Mouse (Mus musculus) ES-E14 (cell line): ENCODE measurements around the gene Zfp385b. TPM values are rescaled to one million over a fixed set of nuclear protein-coding genes. Genes with fewer than 3 reads are reported as not detected.
A peak's percentile ranks its signal among the peaks of the same experiment; 100 is the strongest.

Experiments used
- DNase-seq: peaks from one replicate; pipeline ENCODE4 v3.0.0-alpha.2; 2013; ENCODE audit warnings: low read depth, low spot score
- H3K27ac ChIP-seq: 2 replicates; pipeline ENCODE4 v1.5.1; 2012; ENCODE audit warnings: low read depth, mild to moderate bottlenecking, low read length, moderate library complexity, mixed read lengths; ENCODE audit not compliant: poor library complexity, insufficient read depth, severe bottlenecking
- H3K36me3 ChIP-seq: 2 replicates; pipeline ENCODE4 v1.6.1; 2012; ENCODE audit warnings: mild to moderate bottlenecking, low read length, moderate library complexity, mixed read lengths; ENCODE audit not compliant: control insufficient read depth, poor library complexity, insufficient read depth, severe bottlenecking
- H3K4me1 ChIP-seq, 2 experiments: fragments of 150-350 bp in 1 of 2; sonication (generic) in 1 of 2; 2 replicates each; pipeline ENCODE4 v1.6.1; 2012; ENCODE audit warnings: low read length in 2 of 2, mild to moderate bottlenecking in 1 of 2, mixed read lengths in 1 of 2; ENCODE audit not compliant: control insufficient read depth in 2 of 2, insufficient read depth in 2 of 2, poor library complexity in 1 of 2
- H3K4me3 ChIP-seq, 2 experiments: fragments of 150-350 bp in 1 of 2; sonication (generic) in 1 of 2; 2 replicates each; pipeline ENCODE4 v1.5.1; 2012; ENCODE audit warnings: low read length in 2 of 2, low read depth in 1 of 2, mild to moderate bottlenecking in 1 of 2, mixed read lengths in 1 of 2; ENCODE audit not compliant: insufficient read depth in 1 of 2, poor library complexity in 1 of 2, severe bottlenecking in 1 of 2
- H3K9ac ChIP-seq: 2 replicates; pipeline ENCODE4 v1.6.1; 2012; ENCODE audit warnings: low read depth, mild to moderate bottlenecking, low read length, mixed read lengths; ENCODE audit not compliant: poor library complexity, insufficient read depth, severe bottlenecking
- H3K9me3 ChIP-seq: fragments of 150-350 bp; sonication (generic); 2 replicates; pipeline ENCODE4 v1.6.1; 2012; ENCODE audit warnings: low read depth, mild to moderate bottlenecking, low read length; ENCODE audit not compliant: control insufficient read depth, insufficient read depth
- CHD2 ChIP-seq: IDR thresholded peaks from 2 replicates; pipeline ENCODE4 v1.6.1; 2014; ENCODE audit warnings: mild to moderate bottlenecking, low read depth, low read length, inconsistent platforms
- HCFC1 ChIP-seq: IDR thresholded peaks from 2 replicates; pipeline ENCODE4 v1.6.1; 2012; ENCODE audit warnings: low read length, inconsistent platforms, borderline replicate concordance; ENCODE audit not compliant: insufficient read depth
- MAFK ChIP-seq: IDR thresholded peaks from 2 replicates; pipeline ENCODE4 v1.6.1; 2014; ENCODE audit warnings: mild to moderate bottlenecking, low read depth, low read length, inconsistent platforms; ENCODE audit not compliant: insufficient read depth
- ZC3H11A ChIP-seq: IDR thresholded peaks from 2 replicates; pipeline ENCODE4 v1.6.1; 2012; ENCODE audit warnings: low read depth, mild to moderate bottlenecking, inconsistent platforms, low read length, borderline replicate concordance
- ZNF384 ChIP-seq: IDR thresholded peaks from 2 replicates; pipeline ENCODE4 v1.6.1; 2012; ENCODE audit warnings: low read depth, low read length, inconsistent platforms
- in situ Hi-C, 2 experiments: fragments of 600-800 bp; cut with MboI; formaldehyde crosslinking; loops; one replicate each; pipeline ENCODE4 v1.15.1; 2025; ENCODE audit warnings: low sequenced_read_pairs in 2 of 2, inconsistent platforms in 1 of 2; ENCODE audit not compliant: unreplicated experiment in 2 of 2
- total RNA-seq: library from RNA; depleted of rRNA; stranded (reverse); fragments of 300-350 nt; gene quantifications from 2 replicates; pipeline ENCODE4 v1.2.3, GENCODE M21; 2012

Gene Zfp385b
- total RNA-seq, 1 experiment = 0.09 TPM

- no peak for DNase-seq
- H3K4me1 ChIP-seq = peaks cover 6 to 7% of the 10 kb centered on the region in 2 experiments
- H3K9me3 ChIP-seq = no peaks in the 10 kb centered on the region
- no peak overlapping the region for H3K4me3 ChIP-seq
- no peak overlapping the region for H3K9ac ChIP-seq
- H3K27ac ChIP-seq = no peak overlapping the region
- in situ Hi-C loops = no loop called here
- TF ChIP-seq ZNF384 (no peak), HCFC1 (no peak)
- no peaks in the 10 kb centered on the region for H3K36me3 ChIP-seq
These were observed 409.8 kb downstream of the Zfp385b start for GRCm38 (mm10) chr2:77409521-77410135.

GRCm38 (mm10) chr2:77408972-77409371 is 410.5 kb downstream of the Zfp385b start:
- no peak overlapping the region for H3K4me3 ChIP-seq
- no peak overlapping the region for H3K27ac ChIP-seq
- H3K36me3 ChIP-seq = no peaks in the 10 kb centered on the region
- H3K9ac ChIP-seq = no peak overlapping the region
- TF ChIP-seq ZNF384 (no peak), CHD2 (no peak)
- no peak for DNase-seq
- H3K9me3 ChIP-seq = no peaks in the 10 kb centered on the region
- H3K4me1 ChIP-seq = peaks cover 6% of the 10 kb centered on the region in 2 experiments
- in situ Hi-C loops = no loop called here

GRCm38 (mm10) chr2:77402329-77402728 is 417.1 kb downstream of the Zfp385b start:
- no peak overlapping the region for H3K27ac ChIP-seq
- H3K36me3 ChIP-seq = no peaks in the 10 kb centered on the region
- no peak for DNase-seq
- no peak overlapping the region; a peak in 1 of 4 replicates for H3K4me3 ChIP-seq
- in situ Hi-C loops = no loop called here
- H3K9me3 ChIP-seq = no peaks in the 10 kb centered on the region
- no peak overlapping the region for H3K9ac ChIP-seq
- H3K4me1 ChIP-seq = peaks cover 4 to 7% of the 10 kb centered on the region in 2 experiments; a peak in 2 of 4 replicates
- TF ChIP-seq MAFK (no peak), ZNF384 (no peak)

GRCm38 (mm10) chr2:77401438-77402235 is 417.8 kb downstream of the Zfp385b start:
- no peaks in the 10 kb centered on the region for H3K9me3 ChIP-seq
- in situ Hi-C loops = no loop called here
- peaks cover 4 to 7% of the 10 kb centered on the region in 2 experiments; a peak in 2 of 4 replicates for H3K4me1 ChIP-seq
- no peak for TF ChIP-seq ZNF384
- TF ChIP-seq CHD2 = no peak
- no peak for TF ChIP-seq MAFK
- no peak for TF ChIP-seq HCFC1
- no peak for TF ChIP-seq ZC3H11A
- no peaks in the 10 kb centered on the region for H3K36me3 ChIP-seq
- no peak for DNase-seq
- no peak overlapping the region for H3K27ac ChIP-seq
- peak overlapping the region in 1 of 2 experiments; percentile 41; a peak in 2 of 4 replicates for H3K4me3 ChIP-seq
- no peak overlapping the region for H3K9ac ChIP-seq

- no peaks in the 10 kb centered on the region for H3K36me3 ChIP-seq
- DNase-seq = no peak
- in situ Hi-C loops = loop anchor here in 1 of 2 experiments (25.0 kb wide), 1 partner anchor 318 kb away; no protein-coding TSS in a partner anchor
These were observed 425.6 kb downstream of the Zfp385b start for GRCm38 (mm10) chr2:77393881-77394280.

More at GRCm38 (mm10) chr2:77393881-77394280, 425.6 kb downstream of the Zfp385b start:
- H3K9me3 ChIP-seq = no peaks in the 10 kb centered on the region
- no peak overlapping the region for H3K27ac ChIP-seq
- TF ChIP-seq HCFC1 (no peak), ZNF384 (no peak), CHD2 (no peak), MAFK (no peak), ZC3H11A (no peak)
- no peaks in the 10 kb centered on the region for H3K4me1 ChIP-seq
- H3K9ac ChIP-seq = no peak overlapping the region
- H3K4me3 ChIP-seq = no peak overlapping the region
